Mouse (Mus musculus): ENCODE measurements at regions not wholly inside any gene's neighbourhood (a gene's known extent, or its start where the extent isn't known, plus 50 kb on each side); places are given as distances from the start of the nearest gene placed in this dataset.
A peak's percentile ranks its signal among the peaks of the same experiment; 100 is the strongest.

DNA sequence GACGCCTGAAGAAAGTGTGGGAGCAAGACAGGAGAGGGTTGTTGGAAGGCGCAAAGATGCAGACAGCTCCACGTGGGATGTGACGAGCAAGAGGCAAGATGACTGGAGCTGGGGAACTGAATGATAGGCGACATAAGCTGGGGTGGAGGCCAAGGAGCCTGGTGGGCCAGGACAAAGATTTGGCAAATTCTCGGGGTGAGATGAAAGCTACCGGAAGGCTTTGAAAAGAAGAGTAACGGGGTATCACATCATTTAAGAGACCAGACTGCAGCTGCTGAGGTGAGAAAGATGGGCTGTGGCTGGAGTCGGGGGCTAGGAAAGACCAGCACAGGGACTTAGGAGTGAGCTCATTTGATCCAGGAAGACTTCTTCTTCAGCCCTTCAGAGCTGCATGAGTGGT is 234.0 kb downstream of the Gm19410 start:
- ATAC-seq (ENCODE audit: extremely low read depth, insufficient number of reproducible peaks, low FRiP score, low TSS enrichment) = no peak
- no peak overlapping the region for H3K4me2 ChIP-seq
- H3K27me3 ChIP-seq (replicated peaks) = no peaks in the 10 kb centered on the region
- no peaks in the 10 kb centered on the region; the same call in 1 of the 2 replicates for H3K4me1 ChIP-seq
- H3K9ac ChIP-seq = no peak overlapping the region
- no peak overlapping the region for H3K4me3 ChIP-seq
- peaks cover 8% of the 10 kb centered on the region; the same call in 1 of the 2 replicates for H3K9me3 ChIP-seq
- no peaks in the 10 kb centered on the region for H3K36me3 ChIP-seq
- 55% methylated on average over 9 of the region's 9 CpGs for WGBS
- no peak overlapping the region for H3K27ac ChIP-seq (replicated peaks)

DNA sequence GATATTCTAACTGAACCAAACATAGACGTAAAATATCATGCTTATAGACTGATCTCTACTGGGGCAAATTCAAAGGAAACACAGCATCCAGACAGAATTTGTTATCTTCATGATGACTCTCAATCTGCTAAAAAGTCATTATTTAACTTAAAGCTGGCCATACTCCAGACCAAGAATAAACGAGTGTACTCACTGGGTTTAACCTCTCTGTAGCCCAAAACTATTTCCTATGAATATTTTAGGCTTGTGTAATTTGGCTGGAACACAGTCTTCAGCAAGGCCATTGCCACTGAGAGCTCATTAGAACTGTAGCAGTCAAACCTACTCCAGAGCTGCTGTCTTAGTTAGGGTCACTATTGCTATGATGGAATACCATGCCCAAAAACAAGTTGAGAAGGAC is 238.8 kb downstream of the Gm19410 start:
- Histone ChIP-seq H3K36me3 (no peaks in the 10 kb centered on the region), H3K4me1 (peaks cover 4% of the 10 kb centered on the region), H3K9ac (no peak overlapping the region), H3K4me3 (no peak overlapping the region), H3K27me3 (replicated peaks) (no peaks in the 10 kb centered on the region), H3K9me3 (peaks cover 5% of the 10 kb centered on the region), H3K27ac (replicated peaks) (no peak overlapping the region), H3K4me2 (no peak overlapping the region)
- no peak for ATAC-seq (ENCODE audit: extremely low read depth, insufficient number of reproducible peaks, low FRiP score, low TSS enrichment)
- 61% methylated on average over 2 of the region's 2 CpGs for WGBS

DNA sequence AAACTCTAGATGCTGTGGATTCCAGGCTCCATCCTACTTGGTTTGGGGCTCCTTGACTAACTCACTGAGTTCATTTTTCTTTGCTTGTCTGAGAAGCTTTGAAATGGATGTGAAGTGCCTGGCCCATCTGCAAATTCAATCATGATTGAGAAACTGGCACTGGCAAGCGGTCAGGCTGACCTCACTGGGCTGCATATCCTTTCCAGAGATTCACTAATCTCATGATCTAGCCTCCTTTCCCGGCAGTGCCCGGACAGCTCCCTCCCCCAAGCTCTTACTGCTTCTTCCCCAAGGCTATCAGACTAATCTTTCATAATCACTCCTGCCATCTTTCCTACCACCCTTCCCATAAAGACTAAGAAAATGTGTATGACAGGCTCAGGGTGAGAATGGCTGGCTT is 239.9 kb downstream of the Gm19410 start:
- 49% methylated on average over 3 of the region's 3 CpGs for WGBS
- no peak overlapping the region for H3K27ac ChIP-seq (replicated peaks)
- no peaks in the 10 kb centered on the region for H3K36me3 ChIP-seq
- peaks cover 5% of the 10 kb centered on the region for H3K9me3 ChIP-seq
- no peak for ATAC-seq (ENCODE audit: extremely low read depth, insufficient number of reproducible peaks, low FRiP score, low TSS enrichment)
- H3K4me1 ChIP-seq = peaks cover 12% of the 10 kb centered on the region
- H3K27me3 ChIP-seq (replicated peaks) = no peaks in the 10 kb centered on the region
- H3K4me2 ChIP-seq = no peak overlapping the region
- no peak overlapping the region for H3K4me3 ChIP-seq
- no peak overlapping the region for H3K9ac ChIP-seq

GRCm38 (mm10) chr8:36007724-36008123 is 242.1 kb downstream of the Gm19410 start:
- Histone ChIP-seq H3K27ac (replicated peaks) (no peak overlapping the region), H3K4me1 (peaks cover 19% of the 10 kb centered on the region), H3K9ac (no peak overlapping the region), H3K36me3 (no peaks in the 10 kb centered on the region), H3K4me3 (no peak overlapping the region), H3K4me2 (no peak overlapping the region), H3K27me3 (replicated peaks) (no peaks in the 10 kb centered on the region), H3K9me3 (peaks cover 5% of the 10 kb centered on the region)
- ATAC-seq (ENCODE audit: extremely low read depth, insufficient number of reproducible peaks, low FRiP score, low TSS enrichment) = no peak
- 41% methylated on average over 1 of the region's 1 CpGs for whole genome bisulfite sequencing

GRCm38 (mm10) chr8:36009565-36009964 is 244.0 kb downstream of the Gm19410 start:
- Histone ChIP-seq H3K36me3 (no peaks in the 10 kb centered on the region), H3K4me3 (no peak overlapping the region), H3K27me3 (replicated peaks) (no peaks in the 10 kb centered on the region), H3K9ac (no peak overlapping the region), H3K9me3 (peaks cover 5% of the 10 kb centered on the region), H3K27ac (replicated peaks) (no peak overlapping the region), H3K4me2 (no peak overlapping the region), H3K4me1 (peaks cover 19% of the 10 kb centered on the region)
- no peak for ATAC-seq (ENCODE audit: extremely low read depth, insufficient number of reproducible peaks, low FRiP score, low TSS enrichment)
- 44% methylated on average over 9 of the region's 9 CpGs for WGBS

GRCm38 (mm10) chr8:36010446-36011217 is 245.0 kb downstream of the Gm19410 start:
- Histone ChIP-seq H3K4me1 (peaks cover 19% of the 10 kb centered on the region), H3K27me3 (replicated peaks) (no peaks in the 10 kb centered on the region), H3K4me3 (no peak overlapping the region), H3K36me3 (no peaks in the 10 kb centered on the region), H3K9ac (no peak overlapping the region), H3K4me2 (0 out of 2 replicates have a peak overlapping the region, but pooled peaks have one; percentile 5), H3K27ac (replicated peaks) (no peak overlapping the region), H3K9me3 (peaks cover 5% of the 10 kb centered on the region)
- 35% methylated on average over 11 of the region's 11 CpGs for WGBS
- ATAC-seq (ENCODE audit: extremely low read depth, insufficient number of reproducible peaks, low FRiP score, low TSS enrichment) = no peak

DNA sequence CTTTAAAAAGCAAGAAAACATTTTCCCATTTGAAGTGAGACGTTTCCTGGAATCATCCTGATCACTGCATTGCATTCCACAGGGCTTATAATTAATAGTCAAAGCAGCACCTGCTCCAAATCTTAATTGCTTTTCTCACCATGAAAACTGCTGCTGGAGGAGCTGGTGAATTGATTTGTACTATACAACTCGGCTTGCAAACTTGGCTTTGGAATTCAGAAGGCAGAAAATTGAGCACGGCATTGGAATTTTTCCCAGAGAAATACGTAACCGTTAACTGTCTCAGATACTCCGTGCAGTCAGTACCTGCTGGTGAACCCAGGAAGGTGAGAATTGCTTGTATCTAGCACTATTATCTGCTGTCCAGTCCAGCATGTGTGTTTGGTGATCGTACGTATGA is 249.3 kb downstream of the Gm19410 start:
- ATAC-seq (ENCODE audit: extremely low read depth, insufficient number of reproducible peaks, low FRiP score, low TSS enrichment) = no peak
- Histone ChIP-seq H3K4me2 (no peak overlapping the region), H3K9me3 (no peaks in the 10 kb centered on the region), H3K36me3 (no peaks in the 10 kb centered on the region), H3K27ac (replicated peaks) (no peak overlapping the region), H3K4me3 (no peak overlapping the region), H3K9ac (no peak overlapping the region), H3K27me3 (replicated peaks) (no peaks in the 10 kb centered on the region), H3K4me1 (peaks cover 10% of the 10 kb centered on the region; the same call in 1 of the 2 replicates)
- 73% methylated on average over 8 of the region's 8 CpGs for WGBS

GRCm38 (mm10) chr8:36016321-36017114 is 250.9 kb downstream of the Gm19410 start:
- no peak for ATAC-seq (ENCODE audit: extremely low read depth, insufficient number of reproducible peaks, low FRiP score, low TSS enrichment)
- no peaks in the 10 kb centered on the region for H3K27me3 ChIP-seq (replicated peaks)
- H3K27ac ChIP-seq (replicated peaks) = no peak overlapping the region
- no peaks in the 10 kb centered on the region for H3K9me3 ChIP-seq
- H3K9ac ChIP-seq = no peak overlapping the region
- no peak overlapping the region for H3K4me2 ChIP-seq
- H3K36me3 ChIP-seq = no peaks in the 10 kb centered on the region
- H3K4me3 ChIP-seq = no peak overlapping the region
- 79% methylated on average over 20 of the region's 20 CpGs for WGBS
- no peaks in the 10 kb centered on the region for H3K4me1 ChIP-seq

DNA sequence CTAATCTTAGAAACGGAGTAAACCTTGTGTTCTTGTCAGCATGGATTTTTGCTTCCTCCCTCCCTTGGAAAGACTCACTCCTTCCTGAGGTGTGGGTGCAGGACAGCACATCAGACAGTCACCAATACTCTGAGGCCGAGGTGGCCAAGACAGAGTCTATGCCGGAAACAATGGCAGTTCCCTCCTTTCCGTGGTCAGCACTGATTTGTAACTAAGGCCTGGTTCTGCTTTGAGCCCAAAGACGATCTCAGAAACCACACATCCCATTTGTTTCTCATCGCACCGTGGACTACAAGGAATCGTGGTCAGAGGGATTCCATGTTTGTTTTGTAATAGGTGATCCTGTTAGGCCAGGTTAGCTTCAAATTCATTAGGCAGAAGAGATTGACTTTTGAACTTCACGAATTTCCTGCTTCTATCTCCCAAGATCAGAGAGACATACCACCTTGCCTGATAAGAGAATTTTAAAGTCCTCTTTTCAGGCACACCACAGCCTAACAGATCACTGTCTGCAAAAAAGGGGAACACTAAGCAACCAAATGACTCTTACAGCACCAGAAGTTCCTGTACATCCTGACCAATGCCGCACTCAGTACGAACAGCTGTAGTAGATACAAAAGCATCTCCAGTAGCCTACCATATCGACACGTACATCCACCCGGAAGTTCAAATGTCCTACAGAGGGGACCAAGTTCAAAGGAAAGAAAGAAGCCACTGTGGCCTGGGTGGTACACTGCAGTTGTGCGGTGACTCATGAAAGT is 253.6 kb downstream of the Gm19410 start:
- H3K9me3 ChIP-seq = no peaks in the 10 kb centered on the region
- H3K27me3 ChIP-seq (replicated peaks) = no peaks in the 10 kb centered on the region
- no peak overlapping the region for H3K4me3 ChIP-seq
- no peaks in the 10 kb centered on the region for H3K36me3 ChIP-seq
- no peak for ATAC-seq (ENCODE audit: extremely low read depth, insufficient number of reproducible peaks, low FRiP score, low TSS enrichment)
- H3K4me1 ChIP-seq = no peaks in the 10 kb centered on the region
- H3K27ac ChIP-seq (replicated peaks) = no peak overlapping the region
- no peak overlapping the region for H3K4me2 ChIP-seq
- no peak overlapping the region for H3K9ac ChIP-seq
- WGBS = 73% methylated on average over 15 of the region's 15 CpGs

DNA sequence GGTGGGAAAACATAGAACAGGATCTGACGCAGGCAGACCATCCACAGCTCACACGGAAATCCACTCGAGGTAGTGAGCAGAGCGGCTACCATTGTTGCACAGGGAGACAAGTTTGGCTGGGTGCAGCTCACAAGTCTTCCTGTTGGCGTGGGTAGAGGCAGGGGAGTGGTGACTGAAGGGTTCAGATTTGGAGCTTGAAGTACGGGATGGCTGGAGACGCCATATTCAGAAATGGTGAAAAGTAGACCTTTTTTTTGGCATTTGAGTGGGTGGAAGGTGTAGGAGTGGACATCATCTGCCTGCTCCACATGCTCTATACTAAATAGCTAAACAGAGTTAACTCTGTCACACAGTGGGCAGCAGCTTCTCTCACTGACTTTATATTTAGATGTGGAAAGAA is 254.3 kb downstream of the Gm19410 start:
- WGBS = 81% methylated on average over 7 of the region's 7 CpGs
- no peaks in the 10 kb centered on the region for H3K36me3 ChIP-seq
- H3K27me3 ChIP-seq (replicated peaks) = no peaks in the 10 kb centered on the region
- H3K9ac ChIP-seq = no peak overlapping the region
- no peak overlapping the region for H3K4me3 ChIP-seq
- H3K4me2 ChIP-seq = no peak overlapping the region
- H3K9me3 ChIP-seq = no peaks in the 10 kb centered on the region
- no peak overlapping the region for H3K27ac ChIP-seq (replicated peaks)
- ATAC-seq (ENCODE audit: extremely low read depth, insufficient number of reproducible peaks, low FRiP score, low TSS enrichment) = no peak
- H3K4me1 ChIP-seq = no peaks in the 10 kb centered on the region

DNA sequence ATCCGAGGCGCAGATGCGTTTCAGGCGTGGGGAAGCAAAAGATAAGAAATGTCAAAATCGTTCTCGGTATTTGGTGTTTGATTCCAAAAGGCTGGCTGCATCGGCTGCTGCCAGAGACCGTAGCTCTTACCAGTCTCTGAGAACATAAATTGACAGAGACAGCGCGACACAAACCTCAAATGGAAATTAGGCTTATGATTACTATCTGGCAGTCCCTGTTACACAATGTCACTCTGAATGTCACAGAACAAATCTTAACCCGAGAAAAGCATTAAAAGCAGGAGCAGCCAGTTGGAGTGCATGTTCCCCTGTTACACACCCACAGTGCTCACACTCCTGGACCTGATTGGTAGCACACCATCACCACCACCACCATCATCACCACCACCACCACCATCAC is 262.0 kb downstream of the Gm19410 start:
- 64% methylated on average over 11 of the region's 11 CpGs for WGBS
- Histone ChIP-seq H3K4me1 (peaks cover 8% of the 10 kb centered on the region), H3K4me3 (no peak overlapping the region), H3K36me3 (no peaks in the 10 kb centered on the region), H3K9me3 (no peaks in the 10 kb centered on the region), H3K27me3 (replicated peaks) (no peaks in the 10 kb centered on the region), H3K27ac (replicated peaks) (no peak overlapping the region), H3K4me2 (no peak overlapping the region), H3K9ac (no peak overlapping the region)
- ATAC-seq (ENCODE audit: extremely low read depth, insufficient number of reproducible peaks, low FRiP score, low TSS enrichment) = no peak
